Mouse (Mus musculus) liver, adult 2 months (tissue): Measurements from ENCODE around the gene Gatb.

Source experiments
- CTCF ChIP-seq: fragments of 200-500 bp; IDR thresholded peaks from 2 replicates; pipeline ENCODE4 v1.5.1; 2011; ENCODE audit warnings: low read depth, low read length, control low read depth
- POLR2A ChIP-seq: fragments of 200-500 bp; IDR thresholded peaks from 2 replicates; pipeline ENCODE4 v1.6.1; 2011; ENCODE audit warnings: low read length, control low read depth; ENCODE audit not compliant: insufficient read depth; ENCODE audit errors: extremely low read depth

DNA sequence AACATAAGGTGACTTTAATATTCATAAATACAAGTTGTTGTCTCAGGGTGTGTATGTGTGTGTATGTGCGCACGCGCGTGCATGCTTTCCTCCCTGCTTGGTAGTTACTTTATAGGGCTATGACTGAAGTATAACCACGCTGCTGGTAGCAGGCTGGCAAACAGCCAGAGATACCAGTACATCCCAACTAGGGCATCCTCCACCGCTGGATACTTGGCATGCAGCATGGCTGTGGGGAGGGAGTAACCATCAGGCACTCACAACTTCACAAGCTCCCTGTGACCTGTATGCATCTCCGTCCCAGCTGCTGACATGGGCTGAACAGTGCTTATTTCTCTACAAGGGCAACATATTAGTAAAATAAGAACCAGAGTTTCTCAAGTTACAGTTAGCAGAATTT, 85.8 kb downstream of the Gatb start:
- TF ChIP-seq POLR2A (no peak), CTCF (no peak)
